Mouse (Mus musculus): ENCODE results near the gene Sytl5. TPM values are rescaled to one million over a fixed set of nuclear protein-coding genes. Genes with fewer than 3 reads are reported as not detected.

The Sytl5 gene
- polyA plus RNA-seq, 1 experiment from 2014 or later: 0.67 TPM

Other genes starting within 250 kb of the Sytl5 start
- 22.6 and 23.6 TPM in 2 replicates for gene Dynlt3, start 222.6 kb upstream of the Sytl5 start, polyA plus RNA-seq (2015; fragmentation: Nextera tagmentation; extraction: Ambion mirVana)
- not detected in 2 replicates for gene Hypm, start 38.7 kb upstream of the Sytl5 start, polyA plus RNA-seq (2015; fragmentation: Nextera tagmentation; extraction: Ambion mirVana)
- gene H2al3, start 35.9 kb upstream of the Sytl5 start, polyA plus RNA-seq (2015; fragmentation: Nextera tagmentation; extraction: Ambion mirVana): not detected in 2 replicates
- gene Srpx, start 232.1 kb downstream of the Sytl5 start, polyA plus RNA-seq (2015; fragmentation: Nextera tagmentation; extraction: Ambion mirVana): 2.1 and 2.2 TPM in 2 replicates

Data from midbrain, embryonic 13.5 days (tissue).